Mouse (Mus musculus) cerebral cortex, adult 2 months (tissue): ENCODE results near the gene Man2a1.

ENCODE experiments used
- WGBS: fragments of 180-500 bp; shearing (Covaris S2); methylation state at CpG from one replicate; pipeline ENCODE4 v1.1.7; 2018; 5-methylcytosine and 5-hydroxymethylcytosine counted together

Gene Man2a1

GRCm38 (mm10) chr17:64600372-64601090 is at the start of gene Man2a1:
Gene Man2a1 (plus strand): TSS chr17:64600736.
- WGBS: under 1% methylated on average over 63 of the region's 69 CpGs

DNA sequence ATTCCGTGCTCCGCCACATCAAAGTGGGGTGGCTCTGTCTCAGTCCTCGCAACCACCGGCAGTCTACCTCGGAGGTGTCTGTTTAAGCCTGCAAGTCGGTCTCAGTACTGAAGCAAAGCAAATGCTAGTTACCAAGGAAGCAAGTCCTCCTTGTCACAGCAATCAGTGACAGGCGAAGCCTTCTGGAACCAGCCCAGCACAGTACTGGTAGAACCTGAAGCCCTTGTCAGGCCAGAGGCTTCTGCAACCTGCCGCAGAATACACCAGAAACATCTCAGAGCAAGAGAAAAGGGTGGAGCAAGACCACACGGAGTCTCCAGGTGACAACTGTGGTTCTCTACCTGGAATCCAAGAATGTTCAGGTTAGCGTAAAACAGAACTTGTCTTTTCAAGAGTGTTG is 47.2 kb upstream of the Man2a1 start:
- 90% methylated on average over 10 of the region's 10 CpGs for WGBS

GRCm38 (mm10) chr17:64554901-64555300 is 45.6 kb upstream of the Man2a1 start:
- WGBS: 88% methylated on average over 3 of the region's 3 CpGs

DNA sequence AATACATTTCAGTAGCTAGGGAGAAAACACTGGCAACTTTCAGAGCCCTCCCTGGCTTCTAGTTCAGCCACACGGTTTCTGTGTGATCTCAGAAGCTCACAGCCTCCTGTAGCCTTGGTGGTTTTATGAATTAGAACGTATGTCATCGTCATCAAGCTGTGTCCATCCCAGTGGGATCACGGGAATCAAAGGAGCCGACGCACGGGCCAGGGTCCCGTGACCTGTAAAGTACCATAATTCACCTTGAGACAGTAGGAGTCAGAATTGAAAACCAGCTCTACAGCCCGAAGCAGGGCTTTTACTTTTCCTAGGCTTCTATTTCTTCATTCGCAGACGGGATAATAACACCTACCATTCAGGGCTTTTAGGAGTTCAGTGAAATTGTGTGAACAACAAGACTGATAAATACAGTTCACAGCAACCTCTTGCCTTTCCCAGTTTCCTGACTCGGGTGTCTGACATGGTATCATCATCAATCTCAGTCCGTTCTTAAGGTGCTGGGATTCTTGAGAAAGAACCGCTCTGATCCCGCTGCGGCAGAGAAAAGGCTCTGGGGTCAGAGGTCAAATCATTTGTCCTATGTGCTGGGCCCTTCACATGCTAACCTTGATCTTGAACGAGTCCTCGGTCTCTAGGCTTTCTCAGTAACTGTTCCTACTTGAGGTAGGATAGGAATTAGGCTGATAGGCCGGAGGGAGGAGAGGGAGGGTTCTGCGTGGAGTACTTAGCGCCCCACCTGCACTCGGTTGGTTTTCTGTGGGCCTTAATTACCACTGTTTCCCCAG is 43.7 kb upstream of the Man2a1 start:
- 95% methylated on average over 22 of the region's 22 CpGs for WGBS

DNA sequence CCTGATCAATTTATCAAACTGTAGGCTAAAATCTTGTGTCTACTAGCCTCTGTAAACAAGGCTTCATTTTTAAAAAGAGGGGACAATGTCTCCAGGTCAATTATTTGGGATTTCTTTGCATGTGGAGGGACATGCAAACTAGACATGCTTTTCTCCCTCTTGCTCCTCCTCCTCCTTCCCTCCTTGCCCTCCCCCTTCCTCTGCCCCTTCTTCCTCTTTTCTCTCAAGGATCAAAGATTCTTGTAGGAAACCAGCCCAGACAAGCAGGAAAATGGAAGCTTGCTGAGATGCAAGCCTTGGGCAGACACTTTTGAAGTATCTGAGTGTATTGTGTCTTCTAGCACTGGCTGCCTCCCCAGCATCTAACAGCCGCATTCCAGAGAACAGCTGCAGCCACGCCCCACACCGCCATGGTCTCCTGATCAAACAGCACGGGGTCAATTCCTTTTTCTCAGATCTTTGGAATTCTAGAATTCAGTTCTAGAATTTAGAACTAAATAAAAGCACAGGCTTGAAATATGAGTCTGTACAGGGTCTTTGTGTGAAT is 41.5 kb upstream of the Man2a1 start:
- WGBS: 35% methylated on average over 4 of the region's 4 CpGs

DNA sequence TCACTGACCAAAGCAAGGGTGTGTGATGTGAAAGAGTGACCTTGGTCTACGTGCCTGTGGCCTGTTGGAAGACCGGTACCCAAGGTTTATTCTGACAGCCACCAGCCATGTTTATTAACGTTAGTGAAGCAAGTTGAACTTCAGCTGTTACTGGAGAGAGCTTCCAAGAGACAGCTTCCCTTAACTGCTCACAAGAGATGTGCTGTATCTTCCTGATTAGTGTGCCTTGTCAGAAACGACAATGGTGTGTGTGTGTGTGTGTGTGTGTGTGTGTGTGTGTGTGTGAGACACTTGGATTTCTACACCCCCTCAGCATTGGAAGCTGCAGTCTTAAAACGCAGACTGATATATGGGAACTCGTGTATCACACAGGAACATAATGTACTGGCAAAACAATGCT is 34.1 kb upstream of the Man2a1 start:
- WGBS: 71% methylated on average over 6 of the region's 6 CpGs

DNA sequence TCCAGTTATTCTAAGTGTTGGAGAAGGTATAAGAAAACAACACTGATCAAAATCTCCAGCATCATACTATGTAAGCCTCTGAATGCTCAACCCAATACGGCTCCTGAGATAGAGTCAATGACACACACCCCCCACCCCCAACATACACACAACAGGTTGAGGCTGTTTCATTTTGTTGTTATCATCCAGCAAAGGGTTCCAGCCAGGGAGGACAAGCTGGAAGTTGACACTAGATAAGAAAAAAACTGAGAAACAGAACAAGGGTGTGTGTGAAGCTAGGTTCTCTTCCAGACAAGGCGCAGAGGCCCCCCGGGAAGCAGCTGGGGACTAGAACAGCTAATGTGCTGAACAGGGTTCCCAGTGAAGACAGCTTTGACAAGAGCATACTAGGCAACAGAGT is 33.0 kb upstream of the Man2a1 start:
- WGBS: 95% methylated on average over 3 of the region's 3 CpGs

- WGBS: 67% methylated on average over 9 of the region's 9 CpGs
These were observed 26.6 kb upstream of the Man2a1 start for GRCm38 (mm10) chr17:64573981-64574380.

GRCm38 (mm10) chr17:64575240-64575639 is 25.3 kb upstream of the Man2a1 start:
- WGBS: 85% methylated on average over 6 of the region's 6 CpGs

DNA sequence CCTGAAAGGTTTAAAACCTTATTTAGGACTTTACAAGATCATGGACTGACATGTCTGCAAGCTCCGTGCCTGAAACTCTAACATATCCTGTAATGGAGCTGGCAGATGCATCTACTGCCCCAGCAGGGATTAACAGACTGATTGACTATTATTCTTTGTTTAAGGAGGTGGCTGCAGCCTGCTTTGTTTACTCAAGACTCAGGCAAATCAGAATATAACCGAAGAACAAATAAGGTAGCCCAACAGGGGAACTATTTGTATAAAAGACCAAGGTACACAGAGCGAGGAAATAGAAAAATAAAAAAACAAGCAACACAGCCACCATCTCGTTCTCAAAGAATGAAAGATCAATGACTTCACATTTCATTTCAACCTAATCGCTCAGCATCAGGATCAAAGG is 23.1 kb upstream of the Man2a1 start:
- 56% methylated on average over 5 of the region's 5 CpGs for WGBS

- 45% methylated on average over 4 of the region's 4 CpGs for WGBS
These were observed 22.2 kb upstream of the Man2a1 start for GRCm38 (mm10) chr17:64578346-64578745.

GRCm38 (mm10) chr17:64579696-64580095 is 20.8 kb upstream of the Man2a1 start:
- WGBS: 37% methylated on average over 8 of the region's 8 CpGs

GRCm38 (mm10) chr17:64581133-64581532 is 19.4 kb upstream of the Man2a1 start:
- WGBS: 66% methylated on average over 6 of the region's 6 CpGs

DNA sequence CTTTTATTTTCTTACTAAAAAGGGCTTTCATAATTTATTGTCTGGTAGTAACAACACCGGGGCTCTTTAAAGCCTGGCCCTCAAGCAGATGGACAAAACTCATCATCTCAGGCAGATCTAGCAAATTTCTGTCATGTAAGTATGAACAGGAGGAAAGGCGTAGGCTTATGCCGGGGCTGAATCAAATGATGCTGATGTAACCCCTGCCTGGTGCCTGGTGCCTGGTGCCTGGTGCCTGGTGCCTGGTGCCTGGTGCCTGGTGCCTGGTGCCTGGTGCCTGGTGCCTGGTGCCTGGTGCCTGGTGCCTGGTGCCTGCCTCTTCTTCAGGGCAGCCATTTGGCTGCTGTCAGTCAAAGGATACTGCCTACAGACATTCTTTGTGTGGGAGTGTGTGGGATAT is 18.6 kb upstream of the Man2a1 start:
- WGBS: 74% methylated on average over 3 of the region's 3 CpGs

DNA sequence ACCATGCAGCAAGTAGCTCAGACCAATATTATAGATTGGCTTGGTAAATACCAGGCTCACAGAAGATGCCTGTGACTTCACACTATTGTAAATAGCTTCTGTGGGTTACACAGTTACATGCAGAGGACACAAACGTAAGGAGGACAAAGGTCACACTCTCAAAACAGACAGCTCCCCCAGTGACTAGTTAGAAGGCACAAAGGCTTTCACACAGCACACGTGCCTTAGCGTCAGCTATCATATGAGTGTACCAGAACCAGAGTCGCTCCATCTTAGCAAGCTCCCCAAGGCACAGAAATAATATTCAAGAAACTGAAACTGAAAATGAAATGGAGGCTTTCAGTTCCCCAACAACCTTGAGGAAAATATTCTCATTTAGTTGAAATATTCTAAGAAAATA is 10.1 kb upstream of the Man2a1 start:
- 72% methylated on average over 4 of the region's 4 CpGs for WGBS

DNA sequence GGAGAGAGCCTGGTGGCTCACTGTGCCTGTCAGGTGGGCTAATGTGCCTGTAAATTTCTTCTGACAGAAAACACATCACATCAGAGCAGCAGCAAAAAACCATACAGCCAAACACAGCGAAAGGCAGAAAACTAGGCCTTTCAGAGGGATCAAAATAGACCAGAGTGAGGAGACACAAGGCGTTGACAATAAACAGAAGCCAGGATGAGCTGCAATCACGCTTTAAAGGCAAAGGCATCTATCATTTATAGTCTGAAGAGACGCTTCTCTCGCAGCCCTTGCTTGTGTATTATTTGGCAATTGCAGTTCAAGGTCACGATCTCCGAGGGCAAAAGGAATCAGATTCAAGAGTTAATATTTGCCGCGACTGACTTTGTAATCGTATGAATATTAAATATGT is 9.2 kb upstream of the Man2a1 start:
- 78% methylated on average over 10 of the region's 10 CpGs for WGBS

DNA sequence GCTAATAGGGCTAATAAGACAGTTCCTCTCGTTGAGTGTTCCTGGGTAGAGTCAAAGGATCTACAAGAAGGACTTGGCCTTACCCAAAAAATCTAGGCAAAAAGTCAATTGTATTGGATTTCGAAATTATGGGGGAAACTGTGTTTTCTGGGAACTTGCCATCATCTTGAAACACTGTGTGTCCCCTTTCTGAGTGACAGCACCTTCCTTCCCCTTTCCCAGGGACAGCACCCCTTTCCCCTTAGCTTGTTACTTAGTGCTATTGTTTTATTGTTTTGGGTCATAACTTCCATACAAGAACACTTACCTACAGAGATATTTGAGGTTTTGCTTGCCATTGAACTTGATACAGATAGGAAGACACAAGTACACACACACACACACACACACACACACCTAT is 8.2 kb upstream of the Man2a1 start:
- WGBS: 81% methylated on average over 2 of the region's 2 CpGs

- WGBS: 61% methylated on average over 3 of the region's 3 CpGs
These were observed 7.7 kb upstream of the Man2a1 start for GRCm38 (mm10) chr17:64592788-64593187.

DNA sequence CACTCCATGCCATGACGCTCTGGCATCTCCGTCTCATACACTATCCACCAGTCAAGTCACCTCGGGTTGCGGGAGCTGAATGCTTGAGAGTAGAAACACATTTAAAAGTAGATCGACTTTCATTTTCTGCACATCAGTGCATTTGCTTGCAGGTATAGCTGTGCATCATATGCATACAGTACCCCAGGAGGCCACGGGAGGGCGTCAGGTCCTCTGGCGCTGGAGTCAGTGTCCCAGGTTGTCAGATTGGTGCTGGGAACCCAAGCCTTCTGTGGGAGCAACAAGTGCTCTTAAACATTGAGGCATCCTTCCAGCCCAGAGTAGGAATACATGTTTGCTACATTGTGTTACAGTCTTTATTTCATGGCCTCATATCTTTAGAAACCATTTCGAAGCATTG is 2.8 kb upstream of the Man2a1 start:
- WGBS: 93% methylated on average over 9 of the region's 9 CpGs

GRCm38 (mm10) chr17:64599916-64600315 is 620 bp upstream of the Man2a1 start:
- 18% methylated on average over 4 of the region's 4 CpGs for WGBS

GRCm38 (mm10) chr17:64601091-64601750 is 685 bp downstream of the Man2a1 start:
- WGBS: under 1% methylated on average over 72 of the region's 73 CpGs
